Mouse (Mus musculus): Measurements from ENCODE around the gene Rad51b. TPM values are rescaled to one million over a fixed set of nuclear protein-coding genes. Genes with fewer than 3 reads are reported as not detected.

Gene Rad51b
- polyA plus RNA-seq, 1 experiment from 2014 or later, result 7.8 TPM

DNA sequence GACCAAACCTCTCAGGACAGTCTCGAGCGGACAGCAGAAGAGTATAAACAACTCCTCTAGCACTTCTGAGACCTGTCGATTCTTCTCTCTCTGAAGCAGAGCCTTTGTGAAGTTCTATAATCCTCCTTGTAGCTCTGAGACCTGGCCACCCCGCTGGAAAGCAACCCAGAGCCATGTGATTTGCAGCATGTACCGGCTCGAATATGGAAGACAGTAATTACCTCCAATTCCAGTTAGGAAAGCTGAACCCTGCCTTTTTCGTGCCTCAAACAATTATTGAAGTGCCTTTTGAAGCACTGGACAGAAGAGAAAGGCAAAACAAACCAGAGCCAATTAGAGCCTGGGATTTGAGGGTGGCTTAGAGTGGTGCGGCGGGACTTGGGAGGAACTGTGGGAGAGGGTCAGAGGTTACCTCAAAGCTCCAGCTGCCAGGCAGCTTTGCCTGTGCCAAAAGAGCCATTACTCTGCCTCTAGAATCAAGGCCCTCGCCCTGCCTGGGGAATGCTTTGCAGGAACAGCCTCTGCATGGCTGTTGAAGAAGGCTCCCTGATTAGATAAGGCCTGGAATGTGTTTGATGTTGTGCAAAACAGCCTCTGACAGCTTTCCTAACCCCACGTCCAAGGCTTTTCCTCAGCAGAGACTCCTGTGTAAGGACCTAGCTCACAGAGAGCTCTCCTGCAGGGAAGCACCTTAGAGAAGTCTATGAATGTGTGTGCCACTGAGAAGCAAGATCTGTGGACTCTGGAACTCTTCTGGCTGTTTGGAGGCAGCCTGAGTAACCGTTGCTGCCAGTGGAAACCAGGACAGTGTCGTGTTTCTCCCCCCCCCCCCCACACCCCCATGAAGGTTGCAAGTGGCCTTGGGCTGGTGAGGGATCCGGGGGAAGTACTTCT, 562.5 kb downstream of the Rad51b start:
- H3K9ac ChIP-seq (ENCODE audit: low read length), result peak overlapping the region; percentile 11
- H3K9me3 ChIP-seq (replicated peaks; ENCODE audit: control insufficient read depth, low read length), result no peaks in the 10 kb centered on the region
- 17% methylated on average over 14 of the region's 14 CpGs for WGBS
- no peaks in the 10 kb centered on the region for H3K27me3 ChIP-seq (ENCODE audit: control insufficient read depth, insufficient read depth, low read length)
- peaks cover 50% of the 10 kb centered on the region for H3K4me1 ChIP-seq (ENCODE audit: control insufficient read depth, insufficient read depth, low read length)
- no peak overlapping the region for H3K4me2 ChIP-seq (ENCODE audit: low read depth, low read length)
- H3K36me3 ChIP-seq (ENCODE audit: control insufficient read depth, insufficient read depth, low read length), result no peaks in the 10 kb centered on the region
- peak; percentile 83 for ATAC-seq (ENCODE audit: insufficient read depth, low FRiP score)
- H3K4me3 ChIP-seq (replicated peaks; ENCODE audit: low read length), result no peak overlapping the region
- peak overlapping the region; percentile 85 for H3K27ac ChIP-seq (ENCODE audit: low read length)

DNA sequence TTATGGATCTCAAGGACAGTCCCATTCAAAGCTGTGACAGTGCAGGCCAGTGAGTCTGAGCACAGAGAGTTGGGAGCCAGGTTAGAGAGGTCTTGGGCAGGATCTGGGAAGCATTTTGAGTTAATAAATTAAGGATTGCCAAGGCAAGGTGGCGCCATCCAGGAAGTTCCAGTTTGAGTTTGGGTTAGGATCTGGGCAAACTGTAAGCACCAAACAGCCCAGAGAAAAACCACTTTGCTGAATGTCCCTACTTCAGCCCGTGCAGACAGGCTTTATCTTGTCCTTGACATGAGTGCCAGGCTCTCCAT, 563.1 kb downstream of the Rad51b start:
- H3K36me3 ChIP-seq (ENCODE audit: control insufficient read depth, insufficient read depth, low read length), result no peaks in the 10 kb centered on the region
- peaks cover 52% of the 10 kb centered on the region for H3K4me1 ChIP-seq (ENCODE audit: control insufficient read depth, insufficient read depth, low read length)
- H3K9ac ChIP-seq (ENCODE audit: low read length), result peak overlapping the region; percentile 11; the same call in 1 of the 2 replicates
- ATAC-seq (ENCODE audit: insufficient read depth, low FRiP score), result no peak
- no peaks in the 10 kb centered on the region for H3K27me3 ChIP-seq (ENCODE audit: control insufficient read depth, insufficient read depth, low read length)
- WGBS, result 49% methylated on average over 2 of the region's 2 CpGs
- no peak overlapping the region for H3K4me2 ChIP-seq (ENCODE audit: low read depth, low read length)
- H3K27ac ChIP-seq (ENCODE audit: low read length), result peak overlapping the region; percentile 85
- H3K9me3 ChIP-seq (replicated peaks; ENCODE audit: control insufficient read depth, low read length), result no peaks in the 10 kb centered on the region
- no peak overlapping the region for H3K4me3 ChIP-seq (replicated peaks; ENCODE audit: low read length)

Other genes with a start within 250 kb of the Rad51b start
- gene Pigh, start 207.6 kb upstream of the Rad51b start, polyA plus RNA-seq (2015; fragmentation: Nextera tagmentation; extraction: Ambion mirVana), result 35.0 and 36.7 TPM in 2 replicates
- gene Arg2, start 166.5 kb upstream of the Rad51b start, polyA plus RNA-seq (2015; fragmentation: Nextera tagmentation; extraction: Ambion mirVana), result 1.7 and 2.0 TPM in 2 replicates
- 105 and 111 TPM in 2 replicates for gene Vti1b, start 124.6 kb upstream of the Rad51b start, polyA plus RNA-seq (2015; fragmentation: Nextera tagmentation; extraction: Ambion mirVana)
- 30.1 and 33.4 TPM in 2 replicates for gene Rdh11, start 105.0 kb upstream of the Rad51b start, polyA plus RNA-seq (2015; fragmentation: Nextera tagmentation; extraction: Ambion mirVana)
- 40.0 and 58.4 TPM in 2 replicates for gene Rdh12, start 88.4 kb upstream of the Rad51b start, polyA plus RNA-seq (2015; fragmentation: Nextera tagmentation; extraction: Ambion mirVana)
- 13.0 and 13.9 TPM in 2 replicates for gene Zfyve26, start 978 bp upstream of the Rad51b start, polyA plus RNA-seq (2015; fragmentation: Nextera tagmentation; extraction: Ambion mirVana)